Mouse (Mus musculus) retina, postnatal 1 day (tissue): Measurements from ENCODE around the gene Nfe2l2.
A peak's percentile ranks its signal among the peaks of the same experiment; 100 is the strongest.

ENCODE experiments used
- DNase-seq: peaks from one replicate; pipeline ENCODE4 v3.0.0-alpha.2; 2012

The Nfe2l2 gene

DNA sequence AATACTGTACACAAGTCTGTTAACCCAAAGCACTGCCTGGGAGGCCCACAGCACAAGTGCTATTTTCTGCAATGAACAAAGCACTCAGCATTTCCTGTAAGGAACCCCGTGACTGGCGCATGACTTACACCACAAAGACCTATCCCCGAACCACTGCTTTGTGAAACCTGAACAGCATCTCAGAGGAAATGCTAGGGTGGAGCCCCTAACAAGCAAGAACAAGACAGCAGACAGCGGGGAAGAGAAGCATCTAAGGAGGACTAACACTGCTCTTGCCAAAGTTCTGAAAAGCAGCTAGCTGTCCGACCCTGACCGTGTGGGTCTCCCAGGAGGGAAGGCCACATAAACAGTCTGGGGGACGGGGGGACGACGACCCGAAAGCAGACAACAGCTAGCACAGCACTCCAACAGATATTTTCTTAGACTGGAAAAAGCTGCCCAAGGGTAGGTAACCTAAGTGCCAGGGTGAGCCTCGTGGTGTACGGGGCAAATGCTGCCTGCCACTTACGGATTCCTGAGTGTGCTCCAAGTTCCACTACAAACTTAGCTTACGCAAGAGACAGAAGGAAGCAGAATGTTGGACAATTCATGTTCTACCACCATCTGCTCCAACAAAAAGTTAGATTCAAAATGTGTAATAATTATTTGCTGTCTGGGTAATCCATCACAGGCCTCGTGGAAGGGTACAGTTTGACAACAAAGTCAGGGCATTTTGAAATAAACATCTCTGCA lies 21.3 kb downstream of the Nfe2l2 start:
- DNase-seq: no peak

DNA sequence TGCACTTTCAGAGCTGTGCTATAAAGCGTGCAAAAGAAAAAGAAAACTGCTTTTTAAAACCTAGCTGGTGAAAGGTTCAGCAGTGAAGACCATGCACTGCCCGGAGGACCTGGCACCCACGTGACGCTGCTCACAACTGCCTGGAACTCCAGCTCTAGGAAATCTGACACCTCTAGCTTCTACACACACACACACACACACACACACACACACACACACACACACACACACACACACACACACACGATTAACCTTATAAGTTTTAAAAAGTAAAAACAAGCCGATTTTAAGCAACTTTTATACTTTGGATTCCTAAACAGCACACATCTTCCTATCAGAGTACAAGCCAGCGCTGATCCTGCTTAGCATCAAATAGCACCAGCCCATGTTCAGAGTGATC lies 23.0 kb downstream of the Nfe2l2 start:
- DNase-seq: no peak

DNA sequence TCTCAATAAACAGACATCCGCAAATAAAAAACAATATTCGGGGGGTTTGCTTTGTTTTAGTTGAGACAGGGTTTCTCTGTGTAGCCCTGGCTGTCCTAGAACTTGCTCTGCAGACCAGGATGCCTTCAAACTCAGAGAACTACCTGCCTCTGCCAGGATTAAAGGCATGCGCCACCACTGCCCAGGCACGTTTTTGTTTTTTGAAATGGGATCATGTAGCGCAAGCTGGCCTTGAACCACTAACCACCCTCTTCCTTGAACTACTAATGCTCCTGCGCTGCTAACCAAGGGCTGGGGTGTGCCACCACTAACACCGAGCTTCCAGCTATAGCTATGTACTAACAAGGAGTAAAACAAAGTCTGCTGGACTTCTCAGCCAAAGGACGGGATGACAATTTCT lies 24.5 kb downstream of the Nfe2l2 start:
- no peak for DNase-seq

DNA sequence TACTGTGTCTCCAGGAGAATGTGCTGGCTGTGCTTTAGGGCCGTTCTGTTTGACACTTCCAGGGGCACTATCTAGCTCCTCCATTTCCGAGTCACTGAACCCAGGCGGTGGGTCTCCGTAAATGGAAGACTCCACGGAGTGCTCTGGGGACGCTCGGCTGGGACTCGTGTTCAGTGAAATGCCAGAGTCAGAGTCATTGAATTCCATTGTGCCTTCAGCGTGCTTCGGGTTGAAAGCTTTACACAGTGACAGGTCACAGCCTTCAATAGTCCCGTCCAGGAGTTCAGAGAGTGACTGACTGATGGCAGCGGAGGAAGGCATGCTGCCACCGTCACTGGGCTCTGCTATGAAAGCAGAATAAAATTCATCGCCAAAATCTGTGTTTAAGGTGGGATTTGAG lies 27.9 kb downstream of the Nfe2l2 start:
- peak; percentile 36 for DNase-seq

DNA sequence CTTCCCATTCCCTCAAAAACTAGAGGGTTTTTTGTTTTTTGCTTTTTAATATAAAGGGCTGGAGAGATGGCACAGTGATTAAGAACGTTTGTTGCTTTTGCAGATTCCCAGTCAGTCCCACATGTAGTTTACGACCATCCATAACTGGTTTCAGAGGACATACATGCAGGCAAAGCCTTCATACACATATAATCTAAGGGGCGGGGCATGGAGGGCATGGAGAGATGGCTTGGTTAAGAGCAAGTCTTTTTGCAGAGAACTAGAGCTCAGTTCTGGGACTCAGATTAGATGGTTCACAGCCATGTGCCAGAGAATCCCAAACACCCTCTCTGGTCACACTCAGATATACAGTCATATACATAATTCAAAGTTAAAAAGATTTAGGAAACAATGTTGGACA lies 31.9 kb downstream of the Nfe2l2 start:
- DNase-seq: no peak

DNA sequence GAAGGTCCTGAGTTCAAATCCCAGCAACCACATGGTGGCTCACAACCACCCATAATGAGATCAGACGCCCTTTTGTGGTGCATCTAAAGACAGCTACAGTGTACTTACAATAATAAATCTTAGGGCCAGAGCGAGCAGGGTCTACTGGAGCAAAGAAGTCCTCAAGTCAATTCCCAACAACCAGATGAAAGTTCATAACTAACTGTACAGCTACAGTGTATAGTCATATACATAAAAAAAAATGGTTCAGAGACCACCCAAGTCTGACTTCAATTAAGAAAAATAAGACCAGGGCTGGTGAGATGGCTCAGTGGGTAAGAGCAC lies 33.1 kb downstream of the Nfe2l2 start:
- no peak for DNase-seq

DNA sequence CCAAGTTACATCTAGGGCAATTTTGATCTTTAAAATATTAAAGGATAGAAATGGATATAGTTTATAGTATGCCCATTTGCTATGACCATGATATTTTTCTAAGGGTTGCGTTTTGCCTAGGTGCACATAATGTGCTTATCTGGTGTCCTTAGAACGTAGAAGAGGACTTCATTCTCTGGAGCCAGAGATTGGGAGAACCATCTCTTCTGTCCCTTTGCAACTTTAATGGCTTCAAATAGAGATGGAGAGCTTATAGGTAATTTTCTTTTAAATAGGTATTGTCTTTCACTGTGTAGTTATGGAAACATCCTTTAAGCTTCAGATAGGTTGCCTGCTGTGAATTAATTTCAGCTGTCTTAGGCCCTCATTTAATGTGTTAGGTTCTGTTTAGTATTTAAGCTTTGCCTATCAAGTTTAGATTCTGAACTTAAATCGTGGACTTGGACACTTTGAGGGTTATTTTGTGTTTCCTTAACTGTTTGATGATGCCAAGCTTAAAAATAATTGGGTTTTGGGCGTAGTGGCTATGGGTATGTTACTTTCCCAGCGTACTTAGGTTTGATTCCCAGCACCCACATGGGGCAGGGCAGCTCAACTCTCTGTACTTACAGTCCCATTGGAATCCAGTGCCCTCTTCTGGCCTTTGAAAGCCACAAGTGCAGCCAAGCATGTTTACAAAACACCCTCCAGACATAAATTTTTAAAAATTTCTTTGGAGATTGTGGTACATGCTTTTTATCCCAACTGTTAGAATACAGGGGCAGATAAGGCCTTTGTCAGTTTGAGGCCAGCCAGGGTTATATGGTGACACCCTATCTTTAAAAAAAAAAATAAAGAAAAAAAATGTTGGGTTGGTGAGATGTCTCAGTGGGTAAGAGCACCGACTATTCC lies 33.8 kb downstream of the Nfe2l2 start:
- DNase-seq: no peak

DNA sequence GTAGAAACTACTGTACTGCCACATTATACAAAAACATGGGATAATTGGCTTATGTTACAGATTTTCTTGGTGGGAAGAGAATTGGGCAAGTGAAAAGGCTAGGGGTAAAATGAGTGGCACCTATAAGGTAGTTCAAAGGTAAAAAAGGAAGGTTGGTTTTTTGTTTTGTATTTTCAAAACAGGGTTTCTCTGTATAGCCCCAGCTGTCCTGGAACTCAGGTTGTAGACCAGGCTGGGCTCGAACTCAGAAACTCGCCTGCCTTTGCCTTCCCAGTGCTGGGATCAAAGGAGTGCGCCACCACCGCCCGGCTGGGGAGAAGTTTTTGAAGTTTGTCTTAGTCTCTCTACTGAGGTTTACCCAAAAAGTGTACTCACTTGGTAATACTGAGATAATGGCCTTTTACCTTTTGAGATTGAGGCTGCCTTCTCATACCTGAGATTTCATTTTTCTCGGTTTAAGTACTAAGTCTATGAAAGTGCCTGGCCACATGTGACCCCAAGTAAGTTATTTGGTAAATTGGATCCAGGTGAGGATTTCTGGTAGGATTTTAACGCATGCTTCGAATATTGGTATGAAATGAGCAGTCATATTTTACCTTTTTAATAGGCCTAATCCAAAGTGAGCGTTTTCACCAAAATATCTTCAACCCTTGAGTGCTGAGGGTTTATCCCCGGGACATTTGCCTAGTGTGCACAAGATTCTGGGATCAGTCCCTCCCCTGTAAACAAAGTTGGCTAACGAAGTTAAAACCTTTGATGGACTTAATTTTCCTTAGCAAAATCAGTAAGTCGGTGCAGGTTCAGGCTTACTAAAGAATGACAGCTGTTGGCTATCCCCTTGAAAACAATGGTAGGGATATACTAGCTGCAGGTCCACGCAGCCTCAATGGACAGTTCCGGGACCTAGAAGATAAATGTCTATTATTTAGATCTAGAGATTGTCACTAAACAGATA lies 34.7 kb downstream of the Nfe2l2 start:
- DNase-seq: no peak

DNA sequence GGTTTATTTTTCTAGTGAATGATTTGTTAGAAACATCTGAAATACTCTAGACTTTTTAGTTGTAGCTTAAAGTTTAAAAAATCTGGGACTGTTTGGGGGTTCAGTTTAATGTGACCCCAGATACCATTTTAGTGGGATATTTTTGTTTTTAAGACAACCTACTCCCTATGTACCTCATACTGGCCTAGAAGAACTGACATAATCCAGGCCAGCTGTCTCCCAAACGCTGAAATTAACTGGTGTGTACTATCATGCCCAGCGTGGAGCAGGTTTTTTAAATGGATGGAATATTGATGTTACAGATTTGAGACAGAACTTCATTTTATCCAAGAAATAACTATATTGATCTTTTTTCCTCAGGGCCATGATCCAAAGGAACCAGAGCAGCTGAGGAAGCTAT lies 43.3 kb downstream of the Nfe2l2 start:
- no peak for DNase-seq

DNA sequence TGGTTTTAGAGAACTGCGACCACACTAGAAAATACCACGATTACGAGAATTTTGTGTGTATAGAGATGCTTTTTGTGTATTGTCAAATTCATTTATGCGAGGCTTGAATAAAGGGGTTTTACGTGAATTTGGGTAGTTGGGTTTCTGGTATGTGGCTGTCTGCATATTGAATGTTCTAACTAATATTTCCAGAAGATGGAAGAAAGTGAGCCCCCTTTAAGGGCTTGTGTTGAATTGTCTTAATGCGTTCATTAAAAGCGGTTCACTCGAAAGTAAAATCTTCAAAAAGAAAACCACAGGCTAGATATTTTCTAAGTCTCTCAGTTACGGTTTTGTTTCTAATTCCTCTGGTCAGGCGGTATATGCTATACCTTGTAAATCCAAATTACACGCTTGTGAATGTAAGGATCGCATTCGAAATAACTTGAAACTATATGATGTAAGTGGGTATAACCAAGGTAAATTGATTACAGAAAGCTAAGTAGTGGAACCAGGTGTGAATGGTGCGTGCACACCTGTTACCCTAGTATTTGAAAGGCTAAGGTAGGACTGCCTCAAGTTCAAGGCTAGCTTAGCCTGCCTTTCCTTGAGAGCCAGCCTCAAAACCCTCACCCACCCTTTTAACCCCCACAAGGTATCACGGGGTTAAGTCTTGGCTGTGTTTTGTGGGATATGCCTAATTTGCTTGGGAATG lies 44.0 kb downstream of the Nfe2l2 start:
- no peak for DNase-seq

DNA sequence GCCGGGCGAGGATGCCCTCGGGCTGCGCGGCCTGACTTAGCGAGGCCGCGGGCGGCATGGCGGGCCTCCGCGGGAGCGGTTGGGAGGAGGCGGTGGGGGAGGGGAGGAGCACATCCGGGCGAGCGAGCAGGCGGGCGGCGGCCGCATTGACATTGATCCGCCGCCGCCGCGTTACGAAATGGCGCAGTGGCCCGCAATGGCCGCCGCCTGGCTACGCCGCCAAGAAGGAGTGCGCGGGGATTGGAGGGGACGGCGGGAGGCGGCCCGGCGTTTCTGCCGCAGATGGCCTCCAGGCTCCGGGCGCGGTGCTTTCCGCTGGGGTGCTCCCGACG lies 44.8 kb downstream of the Nfe2l2 start:
- peak; percentile 94 for DNase-seq

DNA sequence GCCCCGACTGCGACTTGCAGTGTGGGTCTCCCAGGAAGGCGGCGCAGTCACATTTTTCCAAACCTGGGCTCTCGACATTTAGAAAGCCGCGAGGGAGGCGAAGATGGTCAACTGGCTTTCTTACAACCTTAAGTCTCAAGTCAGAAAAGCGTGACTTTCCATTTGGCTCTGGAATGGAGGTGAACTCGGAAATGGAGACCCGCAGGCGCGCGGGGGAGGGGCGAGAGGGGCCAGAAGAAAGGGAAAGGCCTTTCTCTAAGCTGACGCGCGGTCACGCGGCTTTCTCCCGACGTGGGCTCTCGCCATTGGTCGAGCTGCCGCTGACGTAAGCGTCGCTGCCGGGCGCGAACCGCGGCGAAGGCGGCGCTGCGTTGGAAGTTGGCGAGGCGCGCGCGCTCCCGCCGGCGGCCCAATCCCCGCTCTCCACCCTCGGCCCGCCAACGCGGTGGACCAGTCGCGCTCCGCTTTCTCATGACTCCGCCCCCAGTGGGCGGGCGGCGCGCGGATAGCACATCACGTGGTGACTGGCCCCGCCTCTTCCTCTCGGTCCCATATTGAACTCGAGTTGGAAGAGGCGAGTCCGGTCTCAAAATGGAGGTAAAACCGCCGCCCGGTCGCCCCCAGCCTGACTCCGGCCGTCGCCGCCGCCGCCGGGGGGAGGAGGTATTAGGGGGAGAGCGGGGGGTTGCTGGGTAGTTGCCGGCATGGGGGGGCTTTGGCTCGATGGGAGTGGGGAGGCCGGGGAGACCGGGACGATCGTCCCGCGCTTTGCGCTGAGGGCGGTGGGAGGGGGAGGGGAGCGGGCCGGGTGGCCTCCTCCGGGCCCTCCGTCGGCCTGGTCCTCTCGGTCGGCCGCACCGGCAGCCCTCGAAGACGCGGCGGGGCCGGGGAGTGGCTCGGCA lies 45.5 kb downstream of the Nfe2l2 start, which contains the start of gene Hnrnpa3:
Hnrnpa3 (plus strand) TSS at position 535 of the 902 bp plus-strand sequence.
- DNase-seq: peak; percentile 100

DNA sequence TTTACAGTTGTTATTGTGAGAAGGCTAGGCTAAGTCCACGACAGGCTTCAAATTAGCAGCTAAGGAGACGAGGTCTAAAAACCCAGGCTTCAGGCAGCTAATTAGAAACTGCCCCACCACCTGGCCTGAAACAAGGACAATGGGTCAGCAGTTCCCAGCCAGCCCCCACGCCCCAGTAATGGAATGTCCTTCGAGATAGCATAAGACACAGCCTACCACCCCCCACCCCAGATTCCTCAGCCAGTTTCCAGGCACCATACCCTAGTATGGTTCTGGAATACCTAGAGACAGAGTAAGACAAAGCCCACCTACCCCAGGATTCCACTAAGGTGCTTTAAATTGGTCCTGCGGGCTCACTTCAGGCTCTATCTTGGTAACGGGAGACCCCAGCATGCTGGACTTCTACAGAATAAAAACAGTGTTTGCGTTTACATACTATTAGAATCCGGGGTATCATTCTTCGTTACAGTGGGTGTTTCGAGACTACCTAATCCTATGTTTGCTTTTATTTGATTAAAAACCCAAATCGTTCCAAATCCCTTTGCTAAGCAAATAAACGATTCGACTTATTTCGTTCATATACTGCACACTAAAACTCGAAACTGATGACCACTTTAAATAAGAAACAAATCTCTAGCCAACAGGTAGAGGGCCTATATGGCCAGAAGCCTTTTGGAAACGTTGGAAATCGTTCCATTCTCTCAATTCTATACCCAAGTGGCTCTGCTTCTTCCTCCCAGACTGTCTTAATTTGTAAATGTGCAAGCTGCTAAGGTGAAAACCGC lies 46.3 kb downstream of the Nfe2l2 start:
- peak; percentile 67 for DNase-seq

DNA sequence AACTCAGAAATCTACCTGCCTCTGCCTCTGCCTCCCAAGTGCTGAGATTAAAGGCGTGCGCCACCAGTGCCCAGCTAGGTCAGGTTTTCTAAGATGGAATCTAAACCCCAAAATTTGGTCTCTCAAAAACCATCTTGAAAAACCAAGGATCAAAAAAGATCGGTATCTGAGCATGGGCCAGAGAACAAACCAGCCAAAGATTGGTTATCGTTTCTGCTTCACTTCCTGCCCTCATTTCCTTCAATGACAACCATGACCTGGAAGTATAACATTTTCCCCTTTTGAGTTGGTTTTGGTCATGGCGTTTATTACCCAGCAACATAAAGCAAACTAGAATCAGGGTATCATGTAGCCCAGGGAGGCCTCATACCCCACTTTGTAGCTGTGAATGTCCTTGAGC lies 47.5 kb downstream of the Nfe2l2 start:
- no peak for DNase-seq

DNA sequence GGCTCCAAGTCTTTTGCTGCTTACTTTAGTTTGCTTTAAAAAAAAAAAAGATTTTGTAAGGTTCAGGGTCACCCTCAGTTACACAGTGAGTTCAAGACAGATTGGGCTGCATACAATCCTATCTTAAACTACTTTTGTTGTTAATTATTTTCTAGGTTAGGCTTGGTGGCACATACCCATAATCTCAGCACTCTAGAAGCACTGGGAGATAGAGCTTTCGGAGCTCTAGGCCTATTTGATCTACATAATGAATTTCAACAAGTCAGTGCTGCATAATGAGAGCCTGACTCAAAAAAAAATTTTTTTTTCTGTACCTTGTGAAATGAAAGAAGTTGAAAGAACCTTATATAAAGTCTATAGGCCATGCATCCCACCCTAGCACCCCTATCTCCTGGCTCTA lies 49.8 kb downstream of the Nfe2l2 start:
- no peak for DNase-seq

DNA sequence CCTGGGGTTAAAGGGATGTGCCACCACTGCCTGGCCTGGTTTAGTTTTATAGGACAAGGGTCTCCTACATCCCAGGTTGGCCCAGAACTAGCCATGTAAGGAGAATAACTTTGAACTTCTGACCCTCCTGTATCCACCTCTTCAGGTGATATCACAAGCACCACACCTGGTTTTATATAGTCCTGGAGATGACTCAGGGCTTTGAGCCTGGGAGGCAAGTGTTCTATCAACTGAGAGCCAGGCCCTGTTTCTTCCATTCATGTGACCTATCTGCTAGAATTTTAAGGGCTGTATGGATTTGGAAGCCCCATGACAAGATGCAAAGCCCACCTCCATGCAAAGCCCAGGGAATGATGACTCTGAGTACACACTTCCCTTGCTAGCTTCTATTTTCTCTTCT lies 51.3 kb downstream of the Nfe2l2 start:
- no peak for DNase-seq

DNA sequence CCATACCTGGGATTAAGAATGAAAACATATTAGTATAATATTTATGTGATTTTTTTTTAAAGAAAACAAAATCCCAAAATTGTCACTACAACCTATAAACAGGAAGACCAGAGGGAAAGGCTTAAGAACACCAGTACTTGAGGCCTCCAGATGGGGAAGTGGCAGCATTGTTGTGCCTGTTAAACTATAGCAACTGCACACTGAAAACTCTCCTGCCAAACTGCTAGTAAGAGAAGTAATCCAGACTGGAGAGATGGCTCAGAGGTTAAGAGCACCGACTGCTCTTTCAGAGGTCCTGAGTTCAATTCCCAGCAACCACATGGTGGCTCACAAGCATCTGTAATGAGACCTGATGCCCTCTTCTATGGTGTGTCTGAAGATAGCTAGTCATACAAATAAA lies 54.0 kb downstream of the Nfe2l2 start:
- no peak for DNase-seq

DNA sequence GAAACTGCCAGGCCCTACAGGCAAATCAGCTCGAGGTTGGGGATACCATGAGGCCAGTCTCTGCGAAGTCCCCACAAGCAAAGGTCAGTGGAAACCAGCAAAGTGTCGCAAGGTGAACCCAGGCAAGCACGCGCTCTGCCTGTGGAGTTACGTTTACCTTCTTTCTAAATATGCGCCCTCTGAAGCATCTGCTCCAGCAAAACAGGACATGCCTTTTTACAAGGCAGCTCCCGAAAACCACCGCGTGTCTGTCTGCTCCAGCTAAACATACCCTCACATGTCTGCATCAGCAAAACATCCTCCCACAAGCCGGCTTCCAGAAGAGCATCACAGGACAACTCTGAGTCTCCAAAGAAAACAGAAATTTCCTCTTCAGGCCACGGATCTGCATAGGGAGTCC lies 59.2 kb downstream of the Nfe2l2 start:
- DNase-seq: no peak

DNA sequence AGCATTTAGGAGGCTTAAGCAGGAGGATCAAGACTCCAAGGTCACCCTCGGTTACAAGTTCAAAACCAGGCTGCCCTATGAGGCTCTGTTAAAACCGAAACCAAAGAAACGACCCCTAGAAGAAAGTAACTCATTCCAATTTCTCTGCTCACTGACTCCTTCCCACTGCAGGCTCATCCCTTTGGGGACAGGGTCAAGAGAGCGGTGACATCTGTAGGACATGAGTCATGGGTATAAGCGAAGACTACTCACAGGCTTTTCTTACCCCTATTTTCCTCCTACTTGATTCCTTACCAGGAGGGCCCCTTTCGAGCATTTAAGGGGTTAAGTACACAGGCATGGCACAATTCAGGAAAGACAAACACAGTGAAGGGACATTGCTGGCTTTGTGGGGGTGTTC lies 60.5 kb downstream of the Nfe2l2 start:
- no peak for DNase-seq

DNA sequence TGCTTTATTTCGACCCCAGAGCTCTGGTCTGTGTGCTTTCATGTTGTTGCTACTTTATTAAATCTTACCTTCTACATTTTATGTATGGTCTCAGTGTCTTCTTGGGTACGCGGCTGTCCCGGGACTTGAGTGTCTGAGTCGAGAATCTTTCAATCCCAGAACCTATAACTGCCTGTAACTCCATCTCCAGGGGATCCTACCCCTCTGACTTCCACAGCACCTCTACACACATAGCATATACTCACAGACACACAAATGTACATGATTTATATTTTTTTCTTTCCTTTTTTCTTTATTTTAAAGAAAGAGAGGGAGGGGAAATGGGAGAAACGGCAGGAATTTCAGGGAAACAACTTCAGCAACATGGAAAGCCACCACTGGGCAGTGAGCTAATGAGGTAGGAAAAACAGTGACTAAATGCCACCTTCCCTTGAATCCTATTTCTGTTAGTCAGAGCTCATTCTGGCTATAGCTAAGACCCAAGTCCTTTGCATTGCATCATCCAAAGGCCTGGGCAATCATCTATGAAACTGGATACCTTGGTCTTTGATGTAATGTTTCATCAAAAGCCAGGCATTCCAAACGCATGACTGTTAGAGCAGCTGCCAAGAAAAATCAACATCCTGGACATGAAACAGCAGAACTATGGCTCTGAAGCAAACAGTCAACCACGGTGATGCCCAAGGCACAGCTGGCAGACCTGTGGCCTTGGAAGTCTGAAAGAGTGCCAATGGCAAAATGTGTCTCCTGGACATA lies 61.5 kb downstream of the Nfe2l2 start:
- peak; percentile 13 for DNase-seq
